Mouse (Mus musculus): ENCODE measurements around the gene Mtfr2. TPM values are rescaled to one million over a fixed set of nuclear protein-coding genes. Genes with fewer than 3 reads are reported as not detected.

Gene Mtfr2
- polyA plus RNA-seq (2012; rRNA removed): 6.5 and 7.8 TPM in 2 replicates
- polyA plus RNA-seq (2014; fragmentation: Nextera tagmentation; extraction: Ambion mirVana): 1.5 and 1.7 TPM in 2 replicates

GRCm38 (mm10) chr10:20347285-20348214 lies at the start of gene Mtfr2:
Mtfr2 (plus strand) TSS chr10:20347770.
- H3K36me3 ChIP-seq (ENCODE audit: control insufficient read depth, insufficient read depth, low read length): peaks cover 31% of the 10 kb centered on the region
- peak within 1 kb of the TSS; percentile 85 for H3K4me2 ChIP-seq (replicated peaks; ENCODE audit: low read depth, low read length, severe bottlenecking)
- no peaks in the 10 kb centered on the region for H3K27me3 ChIP-seq (ENCODE audit: control insufficient read depth, insufficient read depth, low read length)
- 1% methylated on average over 50 of the region's 58 CpGs for WGBS
- peak within 1 kb of the TSS; percentile 66 for H3K4me3 ChIP-seq (replicated peaks; ENCODE audit: low read length)
- peak within 1 kb of the TSS; percentile 54 for H3K9ac ChIP-seq (ENCODE audit: low read depth, low read length, severe bottlenecking)
- no peak for TF ChIP-seq POLR2A (IDR thresholded peaks at IDR 0.05; ENCODE audit: borderline replicate concordance, extremely low read depth, insufficient read depth, insufficient read length)
- no peaks in the 10 kb centered on the region for H3K9me3 ChIP-seq (ENCODE audit: control insufficient read depth, low read length)
- H3K27ac ChIP-seq (replicated peaks; ENCODE audit: low read depth, low read length): no peak within 1 kb of the TSS
- DNase-seq (ENCODE audit: low spot score) (peak; percentile 95), ATAC-seq (ENCODE audit: low FRiP score, low read depth) (peak; percentile 94)
- no peaks in the 10 kb centered on the region for H3K4me1 ChIP-seq (ENCODE audit: control insufficient read depth, insufficient read depth, low read length)

GRCm38 (mm10) chr10:20298152-20298920 lies 49.2 kb upstream of the Mtfr2 start:
- no peak overlapping the region for H3K27ac ChIP-seq (replicated peaks; ENCODE audit: low read depth, low read length)
- H3K9ac ChIP-seq (ENCODE audit: low read depth, low read length, severe bottlenecking): no peak overlapping the region
- ATAC-seq (ENCODE audit: low FRiP score, low read depth) (no peak), DNase-seq (ENCODE audit: low spot score) (no peak)
- no peaks in the 10 kb centered on the region for H3K4me1 ChIP-seq (ENCODE audit: control insufficient read depth, insufficient read depth, low read length)
- H3K9me3 ChIP-seq (ENCODE audit: control insufficient read depth, low read length): no peaks in the 10 kb centered on the region
- no peaks in the 10 kb centered on the region for H3K27me3 ChIP-seq (ENCODE audit: control insufficient read depth, insufficient read depth, low read length)
- WGBS: 64% methylated on average over 3 of the region's 3 CpGs
- no peak for TF ChIP-seq POLR2A (IDR thresholded peaks at IDR 0.05; ENCODE audit: borderline replicate concordance, extremely low read depth, insufficient read depth, insufficient read length)
- no peak overlapping the region for H3K4me3 ChIP-seq (replicated peaks; ENCODE audit: low read length)
- H3K36me3 ChIP-seq (ENCODE audit: control insufficient read depth, insufficient read depth, low read length): no peaks in the 10 kb centered on the region
- no peak overlapping the region for H3K4me2 ChIP-seq (replicated peaks; ENCODE audit: low read depth, low read length, severe bottlenecking)

GRCm38 (mm10) chr10:20299114-20299513 lies 48.5 kb upstream of the Mtfr2 start:
- Histone ChIP-seq H3K36me3 (ENCODE audit: control insufficient read depth, insufficient read depth, low read length) (no peaks in the 10 kb centered on the region), H3K4me3 (replicated peaks; ENCODE audit: low read length) (no peak overlapping the region), H3K9ac (ENCODE audit: low read depth, low read length, severe bottlenecking) (no peak overlapping the region), H3K27ac (replicated peaks; ENCODE audit: low read depth, low read length) (no peak overlapping the region), H3K9me3 (ENCODE audit: control insufficient read depth, low read length) (no peaks in the 10 kb centered on the region), H3K4me2 (replicated peaks; ENCODE audit: low read depth, low read length, severe bottlenecking) (no peak overlapping the region), H3K27me3 (ENCODE audit: control insufficient read depth, insufficient read depth, low read length) (no peaks in the 10 kb centered on the region), H3K4me1 (ENCODE audit: control insufficient read depth, insufficient read depth, low read length) (no peaks in the 10 kb centered on the region)
- DNase-seq (ENCODE audit: low spot score) (no peak), ATAC-seq (ENCODE audit: low FRiP score, low read depth) (no peak)
- TF ChIP-seq POLR2A (IDR thresholded peaks at IDR 0.05; ENCODE audit: borderline replicate concordance, extremely low read depth, insufficient read depth, insufficient read length): no peak
- 77% methylated on average over 5 of the region's 5 CpGs for WGBS

- Histone ChIP-seq H3K27ac (replicated peaks; ENCODE audit: low read depth, low read length) (peak overlapping the region; percentile 99), H3K9me3 (ENCODE audit: control insufficient read depth, low read length) (no peaks in the 10 kb centered on the region), H3K4me2 (replicated peaks; ENCODE audit: low read depth, low read length, severe bottlenecking) (peak overlapping the region; percentile 82), H3K27me3 (ENCODE audit: control insufficient read depth, insufficient read depth, low read length) (no peaks in the 10 kb centered on the region), H3K4me1 (ENCODE audit: control insufficient read depth, insufficient read depth, low read length) (peaks cover 16% of the 10 kb centered on the region), H3K36me3 (ENCODE audit: control insufficient read depth, insufficient read depth, low read length) (0 out of 2 replicates have a peak, but pooled peaks cover 2% of the 10 kb centered on the region), H3K4me3 (replicated peaks; ENCODE audit: low read length) (peak overlapping the region; percentile 85), H3K9ac (ENCODE audit: low read depth, low read length, severe bottlenecking) (peak overlapping the region; percentile 96)
- 47% methylated on average over 11 of the region's 11 CpGs for WGBS
- ATAC-seq (ENCODE audit: low FRiP score, low read depth) (no peak), DNase-seq (ENCODE audit: low spot score) (no peak)
- no peak for TF ChIP-seq POLR2A (IDR thresholded peaks at IDR 0.05; ENCODE audit: borderline replicate concordance, extremely low read depth, insufficient read depth, insufficient read length)
Measured at GRCm38 (mm10) chr10:20310969-20311769, 36.4 kb upstream of the Mtfr2 start.
